Mouse (Mus musculus): ENCODE measurements at regions not wholly inside any gene's neighbourhood (a gene's known extent, or its start where the extent isn't known, plus 50 kb on each side); places are given as distances from the start of the nearest gene placed in this dataset.

DNA sequence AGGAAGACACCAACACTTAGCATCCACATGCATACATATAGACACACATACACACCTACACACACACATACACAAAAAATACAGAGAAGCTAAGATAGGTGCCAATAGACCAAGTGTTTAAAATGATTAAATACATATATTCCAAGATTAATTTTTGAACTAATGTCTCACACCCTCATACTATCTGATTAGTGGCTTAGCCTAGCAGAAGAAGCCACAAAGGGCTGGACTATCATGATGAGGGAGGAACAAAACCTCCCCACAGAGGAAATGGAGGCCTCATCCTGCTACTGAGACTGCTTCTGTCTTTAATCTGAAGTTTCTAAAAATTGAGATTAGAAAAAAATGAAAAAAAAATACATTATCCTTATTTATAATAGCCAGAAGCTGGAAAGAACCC, 780.6 kb downstream of the Tmem114 start:
- no peak overlapping the region for H3K4me3 ChIP-seq (replicated peaks)
- H3K4me2 ChIP-seq (replicated peaks): no peak overlapping the region
- H3K36me3 ChIP-seq: no peaks in the 10 kb centered on the region
- H3K4me1 ChIP-seq: 0 out of 2 replicates have a peak, but pooled peaks cover 2% of the 10 kb centered on the region
- H3K27ac ChIP-seq (replicated peaks): no peak overlapping the region
- no peaks in the 10 kb centered on the region for H3K9me3 ChIP-seq (replicated peaks)
- H3K9ac ChIP-seq: no peak overlapping the region
- no peak for ATAC-seq (ENCODE audit: insufficient number of reproducible peaks, low FRiP score, low TSS enrichment, low read depth)
- H3K27me3 ChIP-seq: no peaks in the 10 kb centered on the region

DNA sequence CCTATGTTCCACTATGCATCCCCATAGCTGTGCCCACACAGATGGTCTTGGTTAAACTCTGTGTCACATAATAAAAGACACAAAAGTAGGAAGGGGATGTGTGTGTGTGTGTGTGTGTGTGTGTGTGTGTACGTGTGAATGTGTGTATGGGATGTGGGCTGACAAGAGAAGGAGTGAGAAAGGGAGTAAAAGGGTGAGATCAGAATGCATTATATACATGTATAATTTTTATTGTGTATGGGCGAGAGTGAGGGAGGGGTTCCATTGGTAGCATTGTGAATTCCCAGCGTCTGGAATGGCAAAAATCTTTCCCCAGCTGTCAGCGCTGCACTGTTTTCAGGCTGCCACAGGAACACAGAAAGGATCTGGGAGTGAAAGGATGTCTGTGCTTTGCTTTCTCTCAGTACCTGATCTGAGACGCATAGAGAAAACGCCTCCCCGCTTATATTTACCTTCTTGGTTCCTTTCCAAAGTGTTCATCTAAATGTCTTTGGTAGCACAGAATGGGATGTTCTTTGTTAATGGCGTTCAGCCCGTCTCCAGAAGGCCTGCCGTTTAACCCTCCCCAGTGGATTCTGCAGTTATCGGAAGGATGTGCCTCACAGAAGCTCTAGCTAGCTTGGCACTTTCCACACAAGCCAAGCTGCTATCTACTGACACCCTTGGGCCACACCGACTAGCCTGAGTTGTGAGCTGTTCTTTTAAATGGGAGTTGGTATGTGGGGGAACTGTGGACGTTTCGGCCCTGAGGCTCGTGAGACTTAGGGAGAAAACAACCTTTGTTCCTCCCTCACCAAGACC, 785.8 kb downstream of the Tmem114 start:
- H3K4me1 ChIP-seq: 0 out of 2 replicates have a peak, but pooled peaks cover 6% of the 10 kb centered on the region
- 46% methylated on average over 15 of the region's 15 CpGs for WGBS
- H3K27me3 ChIP-seq: no peaks in the 10 kb centered on the region
- ATAC-seq (ENCODE audit: insufficient number of reproducible peaks, low FRiP score, low TSS enrichment, low read depth): no peak
- no peaks in the 10 kb centered on the region for H3K9me3 ChIP-seq (replicated peaks)
- no peak overlapping the region for H3K4me3 ChIP-seq (replicated peaks)
- no peaks in the 10 kb centered on the region for H3K36me3 ChIP-seq
- no peak overlapping the region for H3K4me2 ChIP-seq (replicated peaks)
- H3K9ac ChIP-seq: no peak overlapping the region
- no peak overlapping the region for H3K27ac ChIP-seq (replicated peaks)

DNA sequence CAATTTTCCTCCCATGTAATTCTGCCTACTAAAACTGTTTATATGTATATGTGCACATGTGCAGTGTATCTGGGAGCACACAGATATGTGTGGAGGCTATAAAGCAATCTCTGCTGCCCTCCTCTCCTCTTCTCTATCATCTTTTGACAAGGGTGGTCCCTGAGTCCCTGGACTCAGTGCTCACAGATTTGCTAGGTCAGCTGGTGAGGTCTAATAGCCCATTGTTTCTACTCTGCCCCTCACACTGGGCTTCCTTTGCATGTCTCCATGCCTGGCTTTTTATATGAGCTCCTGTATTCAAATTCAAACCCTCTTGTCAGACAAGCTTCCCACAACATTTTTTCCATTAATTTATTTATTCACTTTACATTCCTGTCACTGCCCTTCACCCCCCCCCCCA, 786.9 kb downstream of the Tmem114 start:
- Histone ChIP-seq H3K27ac (replicated peaks) (no peak overlapping the region), H3K36me3 (no peaks in the 10 kb centered on the region), H3K27me3 (no peaks in the 10 kb centered on the region), H3K9me3 (replicated peaks) (no peaks in the 10 kb centered on the region), H3K4me2 (replicated peaks) (no peak overlapping the region), H3K4me3 (replicated peaks) (no peak overlapping the region), H3K4me1 (0 out of 2 replicates have a peak, but pooled peaks cover 6% of the 10 kb centered on the region), H3K9ac (no peak overlapping the region)
- no peak for ATAC-seq (ENCODE audit: insufficient number of reproducible peaks, low FRiP score, low TSS enrichment, low read depth)

DNA sequence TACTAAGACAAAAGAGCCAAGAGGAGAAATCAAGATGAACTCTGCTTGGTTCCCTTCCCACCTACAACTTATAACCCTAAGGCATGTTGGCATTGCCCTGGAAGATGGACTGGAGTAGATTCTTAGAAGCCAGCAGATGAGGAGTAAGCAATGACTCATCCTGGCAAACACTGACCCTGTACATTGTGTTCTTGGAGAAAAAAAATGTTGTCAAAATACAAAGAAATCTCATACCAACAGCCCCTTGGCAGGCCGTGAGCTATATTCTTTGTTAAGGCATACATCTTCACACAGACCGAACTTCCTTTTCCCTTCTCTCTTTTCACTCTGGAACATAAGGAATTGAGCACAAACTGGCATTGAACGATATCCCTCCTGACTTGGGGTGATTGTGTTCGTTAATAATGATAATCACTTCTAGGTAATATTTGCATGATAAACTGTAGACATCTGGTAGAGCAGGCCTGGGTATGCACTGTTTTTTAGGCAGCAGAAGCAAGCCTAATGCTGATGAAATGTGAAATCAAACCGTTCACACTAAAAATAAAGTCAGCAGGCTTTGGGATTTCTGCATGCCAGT, 787.7 kb downstream of the Tmem114 start:
- no peak overlapping the region for H3K9ac ChIP-seq
- no peak overlapping the region for H3K4me3 ChIP-seq (replicated peaks)
- H3K4me1 ChIP-seq: 0 out of 2 replicates have a peak, but pooled peaks cover 6% of the 10 kb centered on the region
- no peak overlapping the region for H3K4me2 ChIP-seq (replicated peaks)
- WGBS: 73% methylated on average over 5 of the region's 5 CpGs
- H3K36me3 ChIP-seq: no peaks in the 10 kb centered on the region
- no peak overlapping the region for H3K27ac ChIP-seq (replicated peaks)
- no peaks in the 10 kb centered on the region for H3K27me3 ChIP-seq
- H3K9me3 ChIP-seq (replicated peaks): no peaks in the 10 kb centered on the region
- no peak for ATAC-seq (ENCODE audit: insufficient number of reproducible peaks, low FRiP score, low TSS enrichment, low read depth)

DNA sequence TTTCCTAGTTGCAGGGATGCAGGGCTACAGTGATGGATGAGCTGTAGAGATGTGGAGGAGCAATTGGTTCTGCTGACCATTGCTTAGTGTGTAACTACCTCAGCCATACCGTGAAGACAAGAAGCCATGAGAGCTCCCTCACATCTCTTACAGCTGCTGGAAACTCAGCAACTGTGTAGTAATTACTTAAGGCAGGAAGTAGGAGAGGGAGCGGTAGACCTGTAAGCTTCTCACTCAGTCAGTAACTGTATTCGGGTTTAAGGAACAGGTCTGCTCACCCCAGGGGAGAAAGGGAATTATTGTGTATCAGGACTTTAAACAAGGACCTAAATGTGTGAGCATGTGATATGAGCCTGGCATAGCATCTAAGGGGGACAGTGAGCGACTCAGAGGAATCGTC, 788.6 kb downstream of the Tmem114 start:
- Histone ChIP-seq H3K36me3 (no peaks in the 10 kb centered on the region), H3K27ac (replicated peaks) (no peak overlapping the region), H3K9ac (no peak overlapping the region), H3K9me3 (replicated peaks) (no peaks in the 10 kb centered on the region), H3K4me1 (0 out of 2 replicates have a peak, but pooled peaks cover 6% of the 10 kb centered on the region), H3K27me3 (no peaks in the 10 kb centered on the region), H3K4me2 (replicated peaks) (no peak overlapping the region), H3K4me3 (replicated peaks) (no peak overlapping the region)
- ATAC-seq (ENCODE audit: insufficient number of reproducible peaks, low FRiP score, low TSS enrichment, low read depth): no peak
- 81% methylated on average over 5 of the region's 5 CpGs for WGBS

DNA sequence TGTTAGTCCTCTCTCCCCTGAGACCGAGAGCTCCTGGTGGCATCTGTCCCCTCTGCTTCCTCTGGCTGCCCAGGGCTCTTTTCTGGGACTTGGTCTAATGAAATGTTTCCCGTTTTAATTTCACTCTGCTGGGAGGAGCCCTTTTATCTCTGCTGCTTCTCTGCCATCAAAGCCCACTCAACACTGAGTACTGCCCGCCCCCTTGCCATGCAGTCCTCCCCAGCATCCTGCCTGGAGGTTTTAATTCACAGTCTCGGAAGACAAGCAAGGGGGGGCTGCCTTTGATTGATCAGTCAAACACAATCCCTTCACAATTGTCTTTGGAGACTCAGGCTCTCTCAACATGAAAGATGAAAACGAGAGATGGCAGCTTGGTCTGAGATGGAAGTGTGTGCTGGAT, 792.5 kb downstream of the Tmem114 start:
- no peak for ATAC-seq (ENCODE audit: insufficient number of reproducible peaks, low FRiP score, low TSS enrichment, low read depth)
- H3K4me2 ChIP-seq (replicated peaks): no peak overlapping the region
- no peak overlapping the region for H3K9ac ChIP-seq
- H3K4me1 ChIP-seq: no peaks in the 10 kb centered on the region
- 15% methylated on average over 5 of the region's 5 CpGs for WGBS
- H3K27me3 ChIP-seq: no peaks in the 10 kb centered on the region
- no peaks in the 10 kb centered on the region for H3K36me3 ChIP-seq
- H3K27ac ChIP-seq (replicated peaks): no peak overlapping the region
- H3K4me3 ChIP-seq (replicated peaks): no peak overlapping the region
- no peaks in the 10 kb centered on the region for H3K9me3 ChIP-seq (replicated peaks)

DNA sequence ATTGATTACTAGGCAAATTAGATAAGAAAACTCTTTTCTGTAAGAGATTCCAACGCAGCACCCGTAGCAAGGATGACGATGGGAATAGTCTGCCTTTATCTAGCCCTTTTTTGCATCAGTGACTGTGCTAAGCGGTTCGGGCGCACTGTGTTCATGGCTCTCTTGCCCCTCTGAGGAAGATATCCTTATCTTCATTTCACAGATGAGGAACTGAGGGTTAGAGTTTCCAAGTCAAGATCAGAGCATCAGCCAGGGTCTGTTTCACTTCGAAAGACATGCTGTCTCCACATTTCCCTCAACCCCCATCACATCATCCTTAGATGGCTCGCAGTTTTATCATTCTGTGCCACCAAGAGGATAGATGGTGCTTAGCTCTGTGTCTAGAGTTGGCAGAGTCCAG, 796.6 kb downstream of the Tmem114 start:
- H3K27me3 ChIP-seq: no peaks in the 10 kb centered on the region
- no peak for ATAC-seq (ENCODE audit: insufficient number of reproducible peaks, low FRiP score, low TSS enrichment, low read depth)
- 81% methylated on average over 8 of the region's 8 CpGs for WGBS

DNA sequence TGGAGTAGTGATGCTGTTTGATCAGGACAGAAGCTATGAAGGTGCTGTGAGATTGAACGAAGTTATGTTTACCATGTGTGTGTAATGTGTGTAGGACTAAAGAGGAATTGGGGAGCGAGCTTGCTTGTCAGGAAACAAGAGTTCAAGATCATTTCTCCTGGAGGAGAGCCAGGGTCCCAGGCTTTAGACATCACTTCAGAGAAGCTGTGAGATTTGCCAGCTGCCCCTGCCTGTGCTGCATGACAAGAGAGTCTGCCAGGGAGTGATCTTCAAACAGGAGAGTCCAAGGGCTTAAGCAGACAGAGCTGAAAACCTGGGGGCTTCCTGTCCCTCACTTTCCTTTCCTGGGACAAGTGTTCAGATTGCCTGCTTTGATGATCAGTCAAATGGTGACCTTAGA, 818.3 kb downstream of the Tmem114 start:
- no peak overlapping the region for H3K4me2 ChIP-seq (replicated peaks)
- no peak overlapping the region for H3K27ac ChIP-seq (replicated peaks)
- no peak overlapping the region for H3K4me3 ChIP-seq (replicated peaks)
- no peaks in the 10 kb centered on the region for H3K27me3 ChIP-seq
- no peaks in the 10 kb centered on the region for H3K4me1 ChIP-seq
- 64% methylated on average over 2 of the region's 2 CpGs for WGBS
- H3K9ac ChIP-seq: no peak overlapping the region
- H3K36me3 ChIP-seq: no peaks in the 10 kb centered on the region
- no peak for ATAC-seq (ENCODE audit: insufficient number of reproducible peaks, low FRiP score, low TSS enrichment, low read depth)
- no peaks in the 10 kb centered on the region for H3K9me3 ChIP-seq (replicated peaks)

More for the DNA sequence above, 796.6 kb downstream of the Tmem114 start:
- Histone ChIP-seq H3K4me3 (replicated peaks) (no peak overlapping the region), H3K4me1 (no peaks in the 10 kb centered on the region), H3K9ac (no peak overlapping the region), H3K9me3 (replicated peaks) (no peaks in the 10 kb centered on the region), H3K27ac (replicated peaks) (no peak overlapping the region), H3K36me3 (no peaks in the 10 kb centered on the region), H3K4me2 (replicated peaks) (no peak overlapping the region)

DNA sequence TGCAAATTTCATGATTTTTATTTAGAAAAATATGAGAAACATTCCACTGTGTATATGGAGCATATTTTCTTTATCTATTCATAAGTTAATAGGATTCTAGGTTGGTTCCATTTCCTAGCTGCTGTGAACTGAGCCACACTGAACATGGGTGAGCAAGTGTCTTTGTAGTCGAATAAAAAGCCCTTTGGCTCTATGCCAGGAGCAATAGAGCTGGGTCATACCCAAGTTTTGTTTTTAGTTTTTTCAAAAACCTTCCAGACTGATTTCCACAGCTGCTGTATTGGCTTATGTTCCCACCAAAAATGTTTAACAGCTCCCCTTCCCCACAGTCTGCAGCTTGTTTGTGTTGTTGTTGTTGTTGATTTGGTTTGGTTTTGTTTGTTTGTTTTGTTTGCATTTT, 822.5 kb downstream of the Tmem114 start:
- Histone ChIP-seq H3K9me3 (replicated peaks) (no peaks in the 10 kb centered on the region), H3K36me3 (no peaks in the 10 kb centered on the region), H3K4me2 (replicated peaks) (no peak overlapping the region), H3K9ac (no peak overlapping the region), H3K27ac (replicated peaks) (no peak overlapping the region), H3K27me3 (no peaks in the 10 kb centered on the region), H3K4me3 (replicated peaks) (no peak overlapping the region), H3K4me1 (no peaks in the 10 kb centered on the region)
- ATAC-seq (ENCODE audit: insufficient number of reproducible peaks, low FRiP score, low TSS enrichment, low read depth): no peak
- WGBS: 10% methylated on average over 1 of the region's 1 CpGs

DNA sequence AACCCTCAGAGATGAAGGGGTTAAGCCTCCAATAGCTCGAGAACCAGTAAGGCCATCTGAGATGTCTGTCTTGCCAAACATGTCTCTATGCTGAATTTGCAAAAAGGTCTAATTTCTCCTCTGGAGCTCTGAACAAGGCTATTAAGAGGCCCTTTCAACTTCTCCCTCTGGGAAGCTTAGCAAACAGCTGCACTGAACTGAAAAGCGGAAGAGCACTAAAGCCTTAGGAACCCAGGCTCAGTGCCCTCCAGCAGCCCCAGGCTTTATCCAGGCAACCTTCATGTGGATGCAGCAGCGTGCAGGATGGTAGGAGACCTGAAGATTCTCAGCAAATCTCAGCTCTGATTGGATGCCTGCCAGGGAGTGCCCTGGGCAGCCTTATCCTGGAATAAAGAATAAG, 850.1 kb downstream of the Tmem114 start:
- 25% methylated on average over 3 of the region's 3 CpGs for WGBS
- 0 out of 2 replicates have a peak, but pooled peaks have one; percentile 39 for ATAC-seq (ENCODE audit: insufficient number of reproducible peaks, low FRiP score, low TSS enrichment, low read depth)

DNA sequence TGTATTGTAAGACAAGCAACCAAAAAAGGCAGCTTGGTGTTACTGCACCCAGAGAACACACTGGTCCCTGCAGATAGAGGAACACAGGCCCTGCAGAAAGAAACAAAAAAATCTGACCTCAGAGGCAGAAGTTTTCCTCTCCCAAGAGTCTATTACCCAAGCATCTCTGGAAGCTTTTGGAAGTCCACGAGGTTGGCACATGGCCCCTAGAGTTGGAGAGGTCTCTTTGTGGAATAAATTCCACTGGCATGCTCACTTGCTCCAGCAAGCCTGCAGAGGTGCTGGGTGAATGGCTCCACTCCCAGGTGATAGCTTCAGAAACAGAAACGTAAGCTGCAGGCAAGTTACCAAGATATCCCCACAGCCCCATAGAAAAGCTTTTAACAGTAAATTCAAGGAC, 864.1 kb downstream of the Tmem114 start:
- Histone ChIP-seq H3K4me2 (replicated peaks) (no peak overlapping the region), H3K27me3 (no peaks in the 10 kb centered on the region), H3K4me1 (no peaks in the 10 kb centered on the region), H3K9me3 (replicated peaks) (no peaks in the 10 kb centered on the region), H3K27ac (replicated peaks) (no peak overlapping the region), H3K4me3 (replicated peaks) (no peak overlapping the region), H3K9ac (no peak overlapping the region), H3K36me3 (no peaks in the 10 kb centered on the region)
- 53% methylated on average over 2 of the region's 2 CpGs for WGBS
- ATAC-seq (ENCODE audit: insufficient number of reproducible peaks, low FRiP score, low TSS enrichment, low read depth): no peak

More for the DNA sequence above, 850.1 kb downstream of the Tmem114 start:
- no peak overlapping the region for H3K9ac ChIP-seq
- H3K9me3 ChIP-seq (replicated peaks): no peaks in the 10 kb centered on the region
- peaks cover 5% of the 10 kb centered on the region; the same call in 1 of the 2 replicates for H3K4me1 ChIP-seq
- H3K27me3 ChIP-seq: no peaks in the 10 kb centered on the region
- H3K4me3 ChIP-seq (replicated peaks): no peak overlapping the region
- H3K4me2 ChIP-seq (replicated peaks): no peak overlapping the region
- no peaks in the 10 kb centered on the region for H3K36me3 ChIP-seq
- no peak overlapping the region for H3K27ac ChIP-seq (replicated peaks)

DNA sequence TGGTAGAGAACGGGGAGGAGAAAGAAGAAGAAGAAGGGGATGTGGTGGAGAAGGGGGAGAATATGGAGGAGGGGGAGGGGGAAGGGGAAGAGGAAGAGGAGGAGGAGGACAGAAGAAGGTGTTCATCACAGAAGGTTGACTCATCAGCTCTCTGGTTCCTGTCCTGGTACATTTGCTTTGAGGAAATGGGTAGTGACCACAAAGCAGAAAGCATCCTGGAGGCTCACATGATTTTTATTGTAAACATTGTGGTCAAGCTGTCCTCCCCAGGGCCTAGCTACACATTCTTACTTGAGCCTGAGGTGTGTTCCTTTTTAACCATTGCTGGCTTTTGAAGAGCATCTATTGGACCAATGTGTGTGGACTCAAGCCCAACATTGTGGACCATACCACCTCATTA, 865.8 kb downstream of the Tmem114 start:
- H3K27me3 ChIP-seq: no peaks in the 10 kb centered on the region
- ATAC-seq (ENCODE audit: insufficient number of reproducible peaks, low FRiP score, low TSS enrichment, low read depth): no peak
- WGBS: 84% methylated on average over 1 of the region's 1 CpGs
- no peaks in the 10 kb centered on the region for H3K9me3 ChIP-seq (replicated peaks)
- H3K36me3 ChIP-seq: no peaks in the 10 kb centered on the region
- no peak overlapping the region for H3K4me3 ChIP-seq (replicated peaks)
- no peak overlapping the region for H3K9ac ChIP-seq
- H3K4me1 ChIP-seq: no peaks in the 10 kb centered on the region
- no peak overlapping the region for H3K27ac ChIP-seq (replicated peaks)
- H3K4me2 ChIP-seq (replicated peaks): no peak overlapping the region
